Mouse (Mus musculus) limb, embryonic 11.5 days (tissue): ENCODE measurements at regions not wholly inside any gene's neighbourhood (a gene's known extent, or its start where the extent isn't known, plus 50 kb on each side); places are given as distances from the start of the nearest gene placed in this dataset.

ENCODE experiments used
- ATAC-seq: fragments of 200-750 bp; cut with Nextera tagmentation; 2 replicates; pipeline ENCODE4 v1.8.0; 2017; ENCODE audit warnings: low read depth; ENCODE audit not compliant: insufficient number of reproducible peaks, low FRiP score, low TSS enrichment
- DNase-seq: peaks from one replicate; pipeline ENCODE4 v3.0.0-alpha.2; 2015; ENCODE audit warnings: low spot score
- H3K27ac ChIP-seq: fragments of 300-500 bp; sonication (generic); replicated peaks from 2 replicates; pipeline ENCODE4 v1.5.1; 2014; ENCODE audit warnings: low read depth, mild to moderate bottlenecking, low read length
- H3K27me3 ChIP-seq: fragments of 300-500 bp; sonication (generic); 2 replicates; pipeline ENCODE4 v1.6.1; 2014; ENCODE audit warnings: mild to moderate bottlenecking, low read length, mixed read lengths; ENCODE audit not compliant: control insufficient read depth, insufficient read depth
- H3K36me3 ChIP-seq: fragments of 300-500 bp; sonication (generic); 2 replicates; pipeline ENCODE4 v1.6.1; 2014; ENCODE audit warnings: mild to moderate bottlenecking, low read length, moderate library complexity, mixed read lengths; ENCODE audit not compliant: control insufficient read depth, insufficient read depth
- H3K4me1 ChIP-seq: fragments of 300-500 bp; sonication (generic); 2 replicates; pipeline ENCODE4 v1.6.1; 2014; ENCODE audit warnings: low read length, mixed read lengths; ENCODE audit not compliant: control insufficient read depth, insufficient read depth
- H3K4me2 ChIP-seq: fragments of 300-500 bp; sonication (generic); 2 replicates; pipeline ENCODE4 v1.6.1; 2014; ENCODE audit warnings: low read depth, mild to moderate bottlenecking, moderate library complexity; ENCODE audit not compliant: severe bottlenecking
- H3K4me3 ChIP-seq: fragments of 300-500 bp; sonication (generic); 2 replicates; pipeline ENCODE4 v1.5.1; 2014; ENCODE audit warnings: low read depth, low read length
- H3K9ac ChIP-seq: fragments of 300-500 bp; sonication (generic); 2 replicates; pipeline ENCODE4 v1.6.1; 2014; ENCODE audit warnings: mild to moderate bottlenecking, low read length
- H3K9me3 ChIP-seq: fragments of 300-500 bp; sonication (generic); 2 replicates; pipeline ENCODE4 v1.6.1; 2016; ENCODE audit warnings: low read length; ENCODE audit not compliant: control insufficient read depth
- WGBS: fragments of 180-500 bp; shearing (Covaris S2); extraction: QIAGEN DNeasy Blood & Tissue Kit; methylation state at CpG from one replicate; pipeline ENCODE4 v1.1.7; 2014; 5-methylcytosine and 5-hydroxymethylcytosine counted together

- H3K27ac ChIP-seq = no peak overlapping the region
- H3K4me1 ChIP-seq = no peaks in the 10 kb centered on the region
- no peaks in the 10 kb centered on the region for H3K27me3 ChIP-seq
- DNase-seq = no peak
- no peak overlapping the region for H3K4me2 ChIP-seq
- ATAC-seq = no peak
- H3K9me3 ChIP-seq = no peaks in the 10 kb centered on the region
- no peak overlapping the region for H3K4me3 ChIP-seq
- H3K9ac ChIP-seq = no peak overlapping the region
- WGBS = 65% methylated on average over 1 of the region's 1 CpGs
- no peaks in the 10 kb centered on the region for H3K36me3 ChIP-seq
Observed at GRCm38 (mm10) chr8:17782650-17783049, 1195.4 kb downstream of the Defb40 start.

- Histone ChIP-seq H3K27me3 (no peaks in the 10 kb centered on the region), H3K36me3 (no peaks in the 10 kb centered on the region), H3K27ac (no peak overlapping the region), H3K4me3 (no peak overlapping the region), H3K9me3 (no peaks in the 10 kb centered on the region), H3K9ac (no peak overlapping the region), H3K4me2 (no peak overlapping the region), H3K4me1 (no peaks in the 10 kb centered on the region)
- DNase-seq = no peak
- 82% methylated on average over 2 of the region's 2 CpGs for WGBS
- ATAC-seq = no peak
Observed at GRCm38 (mm10) chr8:17781559-17782283, 1196.3 kb downstream of the Defb40 start.

GRCm38 (mm10) chr8:17775411-17775810, 1202.6 kb downstream of the Defb40 start:
- H3K4me2 ChIP-seq = no peak overlapping the region
- H3K4me3 ChIP-seq = no peak overlapping the region
- DNase-seq = no peak
- no peak overlapping the region for H3K27ac ChIP-seq
- H3K4me1 ChIP-seq = no peaks in the 10 kb centered on the region
- H3K36me3 ChIP-seq = no peaks in the 10 kb centered on the region
- no peaks in the 10 kb centered on the region for H3K27me3 ChIP-seq
- 36% methylated on average over 3 of the region's 3 CpGs for WGBS
- H3K9ac ChIP-seq = no peak overlapping the region
- no peak for ATAC-seq
- no peaks in the 10 kb centered on the region for H3K9me3 ChIP-seq

GRCm38 (mm10) chr8:17773311-17773710, 1204.7 kb downstream of the Defb40 start:
- H3K4me1 ChIP-seq = no peaks in the 10 kb centered on the region
- no peak overlapping the region for H3K4me3 ChIP-seq
- DNase-seq = peak; percentile 31
- no peaks in the 10 kb centered on the region for H3K9me3 ChIP-seq
- no peaks in the 10 kb centered on the region for H3K36me3 ChIP-seq
- H3K27me3 ChIP-seq = no peaks in the 10 kb centered on the region
- no peak for ATAC-seq
- no peak overlapping the region for H3K27ac ChIP-seq
- no peak overlapping the region for H3K4me2 ChIP-seq
- no peak overlapping the region for H3K9ac ChIP-seq
- 82% methylated on average over 1 of the region's 1 CpGs for WGBS

GRCm38 (mm10) chr8:17767441-17768007, 1210.5 kb downstream of the Defb40 start:
- WGBS = 91% methylated on average over 5 of the region's 5 CpGs
- Histone ChIP-seq H3K9ac (no peak overlapping the region), H3K9me3 (no peaks in the 10 kb centered on the region), H3K4me3 (no peak overlapping the region), H3K27me3 (no peaks in the 10 kb centered on the region), H3K4me2 (no peak overlapping the region), H3K4me1 (no peaks in the 10 kb centered on the region), H3K36me3 (no peaks in the 10 kb centered on the region), H3K27ac (no peak overlapping the region)
- DNase-seq = no peak
- ATAC-seq = no peak

GRCm38 (mm10) chr8:17724672-17725071, 1253.4 kb downstream of the Defb40 start:
- Histone ChIP-seq H3K36me3 (no peaks in the 10 kb centered on the region), H3K9ac (no peak overlapping the region), H3K4me3 (no peak overlapping the region), H3K27me3 (no peaks in the 10 kb centered on the region), H3K27ac (no peak overlapping the region), H3K9me3 (no peaks in the 10 kb centered on the region), H3K4me1 (no peaks in the 10 kb centered on the region), H3K4me2 (no peak overlapping the region)
- no peak for ATAC-seq
- no peak for DNase-seq
- WGBS = 85% methylated on average over 3 of the region's 3 CpGs

- Histone ChIP-seq H3K4me1 (no peaks in the 10 kb centered on the region), H3K27ac (no peak overlapping the region), H3K4me3 (no peak overlapping the region), H3K4me2 (no peak overlapping the region), H3K9ac (no peak overlapping the region), H3K36me3 (no peaks in the 10 kb centered on the region), H3K9me3 (no peaks in the 10 kb centered on the region), H3K27me3 (no peaks in the 10 kb centered on the region)
- DNase-seq (no peak), ATAC-seq (no peak)
- 42% methylated on average over 1 of the region's 1 CpGs for WGBS
Observed at GRCm38 (mm10) chr8:17709162-17709561, 1268.9 kb downstream of the Defb40 start.

- DNase-seq = no peak
- 58% methylated on average over 4 of the region's 4 CpGs for WGBS
Observed at GRCm38 (mm10) chr8:17708409-17708808, 1269.6 kb downstream of the Defb40 start.

GRCm38 (mm10) chr8:17704289-17704688, 1273.8 kb downstream of the Defb40 start:
- Histone ChIP-seq H3K4me3 (no peak overlapping the region), H3K9ac (no peak overlapping the region), H3K36me3 (no peaks in the 10 kb centered on the region), H3K4me1 (no peaks in the 10 kb centered on the region), H3K27ac (no peak overlapping the region), H3K27me3 (no peaks in the 10 kb centered on the region), H3K9me3 (no peaks in the 10 kb centered on the region), H3K4me2 (no peak overlapping the region)
- 90% methylated on average over 1 of the region's 1 CpGs for WGBS
- ATAC-seq (no peak), DNase-seq (no peak)

More at GRCm38 (mm10) chr8:17708409-17708808, 1269.6 kb downstream of the Defb40 start:
- Histone ChIP-seq H3K27ac (no peak overlapping the region), H3K9me3 (no peaks in the 10 kb centered on the region), H3K4me3 (no peak overlapping the region), H3K4me2 (no peak overlapping the region), H3K4me1 (no peaks in the 10 kb centered on the region), H3K27me3 (no peaks in the 10 kb centered on the region), H3K9ac (no peak overlapping the region), H3K36me3 (no peaks in the 10 kb centered on the region)
- no peak for ATAC-seq
